Mouse (Mus musculus): ENCODE data around the gene Tom1l2.

DNA sequence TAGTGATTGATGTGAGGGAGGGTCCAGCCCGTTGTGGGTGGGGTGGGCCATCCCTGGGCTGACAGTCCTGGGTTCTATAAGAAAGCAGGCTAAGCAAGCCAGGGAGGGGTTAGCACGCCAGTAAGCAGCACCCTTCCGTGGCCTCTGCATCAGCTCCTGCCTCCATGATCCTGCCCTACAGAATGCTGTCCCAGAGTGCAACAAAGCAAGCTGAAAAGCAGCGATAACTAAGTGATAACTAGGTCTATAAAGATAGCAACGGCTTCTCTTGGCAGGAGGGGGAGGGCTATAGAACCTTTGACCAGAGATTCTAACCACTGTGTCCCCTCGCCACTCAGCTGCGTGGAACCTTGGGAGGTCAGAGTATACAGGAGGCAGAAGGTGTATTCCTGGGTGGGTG, 135.2 kb downstream of the Tom1l2 start:
- TF ChIP-seq POLR2A (IDR thresholded peaks at IDR 0.05; ENCODE audit: borderline replicate concordance, low read depth, low read length) (no peak), CTCF (IDR thresholded peaks at IDR 0.05; ENCODE audit: low read depth, low read length) (no peak)

Data from bone marrow macrophage, adult 2 months (primary cell).